Mouse (Mus musculus) liver, embryonic 14.5 days (tissue): ENCODE measurements around the gene Csnk1g1.

Experiments used
- CTCF ChIP-seq: IDR thresholded peaks from 2 replicates; pipeline ENCODE4 v1.5.1; 2016; ENCODE audit warnings: antibody characterized with exemption, low read depth, control low read depth
- EP300 ChIP-seq: IDR thresholded peaks from 2 replicates; pipeline ENCODE4 v1.6.1; 2016; ENCODE audit warnings: antibody characterized with exemption, low read depth

- no peak for TF ChIP-seq CTCF
- TF ChIP-seq EP300: no peak
Measured at GRCm38 (mm10) chr9:66084171-66084570, 175.4 kb downstream of the Csnk1g1 start.
